Mouse (Mus musculus): ENCODE measurements around the gene Emg1.

DNA sequence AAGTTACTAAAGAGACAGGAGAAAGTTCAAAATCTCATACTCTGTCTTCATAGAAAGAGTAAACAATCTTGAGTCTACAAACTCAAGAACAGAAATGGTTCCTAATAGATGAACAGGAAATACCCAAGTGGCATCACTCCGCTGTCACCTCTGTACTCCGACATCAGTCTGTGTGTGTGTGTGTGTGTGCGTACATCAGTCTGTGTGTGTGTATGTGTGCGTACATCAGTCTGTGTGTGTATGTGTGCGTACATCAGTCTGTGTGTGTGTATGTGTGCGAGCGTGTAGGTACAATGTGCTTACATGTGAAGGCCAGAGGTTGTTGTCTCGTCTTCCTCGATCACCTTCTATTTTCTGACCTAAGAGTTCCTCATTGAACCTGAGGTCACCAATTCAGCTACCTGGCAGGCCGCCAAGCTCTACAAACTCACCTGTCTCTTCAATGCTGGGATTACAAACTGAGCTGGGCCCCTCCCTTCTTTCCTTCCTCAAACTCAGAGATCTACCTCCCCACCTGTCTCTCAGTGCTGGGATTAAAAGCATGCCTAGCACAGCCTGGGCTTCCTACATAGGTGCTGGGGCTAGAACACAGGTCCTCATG, 3.6 kb downstream of the Emg1 start:
- no peak for TF ChIP-seq CTCF (IDR thresholded peaks at IDR 0.05)
- no peak for TF ChIP-seq EP300 (IDR thresholded peaks at IDR 0.05)

Data from lung, postnatal 0 days (tissue).